Mouse (Mus musculus) ovary, adult 18-20 months (tissue): ENCODE results near the gene Gpr176.

Experiments used
- DNase-seq: peaks from one replicate; pipeline ENCODE4 v3.0.0; 2022; ENCODE audit warnings: low spot score, mixed read lengths

Gpr176 gene

GRCm38 (mm10) chr2:118373572-118374279 lies 507 bp upstream of the Gpr176 start:
- DNase-seq = peak; percentile 56

- DNase-seq = no peak
These were observed 688 bp downstream of the Gpr176 start for GRCm38 (mm10) chr2:118372561-118372900.

- no peak for DNase-seq
These were observed 1.4 kb downstream of the Gpr176 start for GRCm38 (mm10) chr2:118371841-118372240.

- no peak for DNase-seq
These were observed 18.0 kb downstream of the Gpr176 start for GRCm38 (mm10) chr2:118355138-118355719.

GRCm38 (mm10) chr2:118353916-118354403 lies 19.3 kb downstream of the Gpr176 start:
- DNase-seq = peak; percentile 8

- peak; percentile 4 for DNase-seq
These were observed 19.7 kb downstream of the Gpr176 start for GRCm38 (mm10) chr2:118353498-118353897.

GRCm38 (mm10) chr2:118345535-118345934 lies 27.7 kb downstream of the Gpr176 start:
- no peak for DNase-seq

GRCm38 (mm10) chr2:118343897-118344296 lies 29.3 kb downstream of the Gpr176 start:
- no peak for DNase-seq

GRCm38 (mm10) chr2:118341295-118341694 lies 31.9 kb downstream of the Gpr176 start:
- DNase-seq = no peak

GRCm38 (mm10) chr2:118336084-118336483 lies 37.1 kb downstream of the Gpr176 start:
- DNase-seq = no peak

- no peak for DNase-seq
These were observed 50.6 kb downstream of the Gpr176 start for GRCm38 (mm10) chr2:118322663-118323062.

GRCm38 (mm10) chr2:118321804-118322203 lies 51.4 kb downstream of the Gpr176 start:
- no peak for DNase-seq

- DNase-seq = no peak
These were observed 52.1 kb downstream of the Gpr176 start for GRCm38 (mm10) chr2:118321094-118321493.

- no peak for DNase-seq
These were observed 52.7 kb downstream of the Gpr176 start for GRCm38 (mm10) chr2:118320519-118320918.

GRCm38 (mm10) chr2:118319176-118319575 lies 54.0 kb downstream of the Gpr176 start:
- no peak for DNase-seq

GRCm38 (mm10) chr2:118316939-118317338 lies 56.3 kb downstream of the Gpr176 start:
- no peak for DNase-seq

- DNase-seq = no peak
These were observed 57.4 kb downstream of the Gpr176 start for GRCm38 (mm10) chr2:118315656-118316402.

GRCm38 (mm10) chr2:118307561-118307960 lies 65.7 kb downstream of the Gpr176 start:
- DNase-seq = no peak

- DNase-seq = no peak
These were observed 66.3 kb downstream of the Gpr176 start for GRCm38 (mm10) chr2:118306966-118307365.

- DNase-seq = no peak
These were observed 66.7 kb downstream of the Gpr176 start for GRCm38 (mm10) chr2:118306522-118306895.

GRCm38 (mm10) chr2:118305827-118306521 lies 67.2 kb downstream of the Gpr176 start:
- no peak for DNase-seq

- DNase-seq = no peak
These were observed 69.8 kb downstream of the Gpr176 start for GRCm38 (mm10) chr2:118303456-118303855.
